Mouse (Mus musculus) G1E (cell line): ENCODE measurements around the gene Fam83c.

Source experiments
- CTCF ChIP-seq: IDR thresholded peaks from 2 replicates; pipeline ENCODE4 v1.5.1; 2012; ENCODE audit warnings: low read depth, low read length, inconsistent platforms, mixed read lengths
- GATA1 ChIP-seq: IDR thresholded peaks from 2 replicates; pipeline ENCODE4 v1.6.1; 2012; ENCODE audit warnings: borderline replicate concordance, low read length, inconsistent platforms, mixed read lengths
- GATA2 ChIP-seq: IDR thresholded peaks from 2 replicates; pipeline ENCODE4 v1.6.1; 2012; ENCODE audit warnings: low read depth, low read length, inconsistent platforms, borderline replicate concordance
- POLR2AphosphoS5 ChIP-seq: IDR thresholded peaks from 2 replicates; pipeline ENCODE4 v1.6.1; 2012; ENCODE audit warnings: low read depth, low read length, inconsistent platforms; ENCODE audit not compliant: insufficient replicate concordance
- TAL1 ChIP-seq: conservative IDR thresholded peaks from 2 replicates; pipeline ENCODE4 v1.6.1; 2012; ENCODE audit warnings: low read depth, low read length, inconsistent platforms, mixed read lengths

GRCm38 (mm10) chr2:155794674-155795445 is 39.8 kb downstream of the Fam83c start:
- TF ChIP-seq GATA1 (no peak), CTCF (no peak), POLR2AphosphoS5 (no peak), TAL1 (no peak), GATA2 (no peak)
